Mouse (Mus musculus) heart, embryonic 12.5 days (tissue): ENCODE results near the gene Prc1. TPM values are rescaled to one million over a fixed set of nuclear protein-coding genes. Genes with fewer than 3 reads are reported as not detected.

Experiments
- ATAC-seq: fragments of 200-750 bp; cut with Nextera tagmentation; 2 replicates; pipeline ENCODE4 v1.8.0; 2017; ENCODE audit warnings: moderate TSS enrichment, moderate library complexity; ENCODE audit not compliant: insufficient number of reproducible peaks, low FRiP score
- H3K27ac ChIP-seq: fragments of 300-500 bp; sonication (generic); 2 replicates; pipeline ENCODE4 v1.5.1; 2016; ENCODE audit warnings: mild to moderate bottlenecking, moderate library complexity; ENCODE audit not compliant: poor library complexity, severe bottlenecking
- H3K27me3 ChIP-seq: fragments of 300-500 bp; sonication (generic); replicated peaks from 2 replicates; pipeline ENCODE4 v1.6.1; 2016; ENCODE audit warnings: mild to moderate bottlenecking, moderate library complexity
- H3K36me3 ChIP-seq: fragments of 300-500 bp; sonication (generic); 2 replicates; pipeline ENCODE4 v1.6.1; 2016; ENCODE audit warnings: mild to moderate bottlenecking, moderate library complexity
- H3K4me1 ChIP-seq: fragments of 300-500 bp; sonication (generic); replicated peaks from 2 replicates; pipeline ENCODE4 v1.6.1; 2016; ENCODE audit warnings: mild to moderate bottlenecking
- H3K4me2 ChIP-seq: fragments of 300-500 bp; sonication (generic); 2 replicates; pipeline ENCODE4 v1.6.1; 2016; ENCODE audit warnings: mild to moderate bottlenecking, moderate library complexity
- H3K4me3 ChIP-seq: fragments of 300-500 bp; sonication (generic); 2 replicates; pipeline ENCODE4 v1.5.1; 2016; ENCODE audit warnings: mild to moderate bottlenecking
- H3K9ac ChIP-seq: fragments of 300-500 bp; sonication (generic); 2 replicates; pipeline ENCODE4 v1.6.1; 2016; ENCODE audit warnings: mild to moderate bottlenecking, moderate library complexity
- H3K9me3 ChIP-seq: fragments of 300-500 bp; sonication (generic); replicated peaks from 2 replicates; pipeline ENCODE4 v1.6.1; 2016; ENCODE audit warnings: mild to moderate bottlenecking, moderate library complexity
- WGBS: fragments of 180-500 bp; shearing (Covaris S2); methylation state at CpG from one replicate; pipeline ENCODE4 v1.1.7; 2016; 5-methylcytosine and 5-hydroxymethylcytosine counted together
- polyA plus RNA-seq: library from polyadenylated mRNA; unstranded; fragments of >200 nt; fragmentation: Nextera tagmentation; extraction: Ambion mirVana; gene quantifications from 2 replicates; pipeline ENCODE4 v1.2.1, GENCODE M21; 2016

Gene Prc1
- polyA plus RNA-seq, result 137 and 152 TPM in 2 replicates

- peaks cover 28% of the 10 kb centered on the region for H3K36me3 ChIP-seq
- peak within 1 kb of the TSS; percentile 87 for H3K9ac ChIP-seq
- peak within 1 kb of the TSS; percentile 93 for H3K4me3 ChIP-seq
- H3K27ac ChIP-seq, result peak within 1 kb of the TSS; percentile 83
- peak within 1 kb of the TSS; percentile 79 for H3K4me2 ChIP-seq
- no peaks in the 10 kb centered on the region for H3K27me3 ChIP-seq
- H3K9me3 ChIP-seq, result no peaks in the 10 kb centered on the region; the same call in 1 of the 2 replicates
- WGBS, result under 1% methylated on average over 52 of the region's 52 CpGs
- H3K4me1 ChIP-seq, result peaks cover 19% of the 10 kb centered on the region
- ATAC-seq, result peak; percentile 99
These were observed at the start of gene Prc1 for GRCm38 (mm10) chr7:80294062-80294763. Prc1 (plus strand) TSS chr7:80294450.

- Histone ChIP-seq H3K27ac (no peak overlapping the region), H3K4me3 (no peak overlapping the region), H3K36me3 (peaks cover 10% of the 10 kb centered on the region), H3K9me3 (no peaks in the 10 kb centered on the region), H3K9ac (no peak overlapping the region), H3K4me2 (no peak overlapping the region), H3K4me1 (peaks cover 5% of the 10 kb centered on the region; the same call in 1 of the 2 replicates), H3K27me3 (no peaks in the 10 kb centered on the region)
- 86% methylated on average over 4 of the region's 4 CpGs for WGBS
- no peak for ATAC-seq
These were observed 49.4 kb upstream of the Prc1 start for GRCm38 (mm10) chr7:80244851-80245250.

- H3K9ac ChIP-seq, result peak within 1 kb of the TSS; percentile 82
- H3K4me3 ChIP-seq, result peak within 1 kb of the TSS; percentile 70
- H3K27ac ChIP-seq, result peak within 1 kb of the TSS; percentile 84
- 0 out of 2 replicates have a peak, but pooled peaks cover 2% of the 10 kb centered on the region for H3K36me3 ChIP-seq
- H3K4me2 ChIP-seq, result peak within 1 kb of the TSS; percentile 76
- H3K9me3 ChIP-seq, result no peaks in the 10 kb centered on the region
- WGBS, result under 1% methylated on average over 48 of the region's 48 CpGs
- no peaks in the 10 kb centered on the region for H3K27me3 ChIP-seq
- ATAC-seq, result peak; percentile 99
- H3K4me1 ChIP-seq, result peaks cover 5% of the 10 kb centered on the region; the same call in 1 of the 2 replicates
These were observed 48.0 kb upstream of the Prc1 start, which contains the start of gene Ttll13 for GRCm38 (mm10) chr7:80246148-80246721. Ttll13 (plus strand) TSS chr7:80246376.

GRCm38 (mm10) chr7:80246859-80247258, 47.4 kb upstream of the Prc1 start:
- H3K27me3 ChIP-seq, result no peaks in the 10 kb centered on the region
- no peak overlapping the region for H3K9ac ChIP-seq
- peaks cover 5% of the 10 kb centered on the region; the same call in 1 of the 2 replicates for H3K4me1 ChIP-seq
- H3K27ac ChIP-seq, result peak overlapping the region; percentile 84
- no peaks in the 10 kb centered on the region for H3K36me3 ChIP-seq
- peak overlapping the region; percentile 70 for H3K4me3 ChIP-seq
- WGBS, result 21% methylated on average over 7 of the region's 7 CpGs
- ATAC-seq, result 0 out of 2 replicates have a peak, but pooled peaks have one; percentile 20
- H3K9me3 ChIP-seq, result no peaks in the 10 kb centered on the region
- peak overlapping the region; percentile 76 for H3K4me2 ChIP-seq

- no peak overlapping the region for H3K27ac ChIP-seq
- 76% methylated on average over 7 of the region's 7 CpGs for WGBS
- peaks cover 19% of the 10 kb centered on the region; the same call in 1 of the 2 replicates for H3K27me3 ChIP-seq
- H3K4me1 ChIP-seq, result no peaks in the 10 kb centered on the region
- no peak for ATAC-seq
- no peak overlapping the region for H3K4me2 ChIP-seq
- H3K4me3 ChIP-seq, result no peak overlapping the region
- H3K36me3 ChIP-seq, result no peaks in the 10 kb centered on the region
- H3K9me3 ChIP-seq, result no peaks in the 10 kb centered on the region
- no peak overlapping the region for H3K9ac ChIP-seq
These were observed 41.8 kb upstream of the Prc1 start for GRCm38 (mm10) chr7:80252437-80252836.

GRCm38 (mm10) chr7:80252886-80253285, 41.4 kb upstream of the Prc1 start:
- Histone ChIP-seq H3K9ac (no peak overlapping the region), H3K4me1 (no peaks in the 10 kb centered on the region), H3K4me3 (no peak overlapping the region), H3K27me3 (peaks cover 22% of the 10 kb centered on the region; the same call in 1 of the 2 replicates), H3K9me3 (no peaks in the 10 kb centered on the region), H3K4me2 (no peak overlapping the region), H3K27ac (no peak overlapping the region), H3K36me3 (no peaks in the 10 kb centered on the region)
- WGBS, result 63% methylated on average over 11 of the region's 11 CpGs
- ATAC-seq, result no peak

- 60% methylated on average over 2 of the region's 2 CpGs for WGBS
- Histone ChIP-seq H3K4me1 (no peaks in the 10 kb centered on the region), H3K9ac (no peak overlapping the region), H3K4me2 (no peak overlapping the region), H3K27ac (no peak overlapping the region), H3K9me3 (no peaks in the 10 kb centered on the region), H3K27me3 (peaks cover 45% of the 10 kb centered on the region), H3K36me3 (no peaks in the 10 kb centered on the region), H3K4me3 (no peak overlapping the region)
- no peak for ATAC-seq
These were observed 38.3 kb upstream of the Prc1 start for GRCm38 (mm10) chr7:80255981-80256380.

GRCm38 (mm10) chr7:80257706-80258105, 36.5 kb upstream of the Prc1 start:
- Histone ChIP-seq H3K4me3 (no peak overlapping the region), H3K9ac (no peak overlapping the region), H3K4me1 (peaks cover 8% of the 10 kb centered on the region), H3K9me3 (no peaks in the 10 kb centered on the region), H3K27ac (no peak overlapping the region), H3K36me3 (no peaks in the 10 kb centered on the region), H3K4me2 (no peak overlapping the region), H3K27me3 (peaks cover 45% of the 10 kb centered on the region)
- 51% methylated on average over 2 of the region's 2 CpGs for WGBS
- ATAC-seq, result no peak

- Histone ChIP-seq H3K36me3 (peaks cover 18% of the 10 kb centered on the region), H3K4me1 (peaks cover 8% of the 10 kb centered on the region), H3K4me3 (peak within 1 kb of the TSS; percentile 65), H3K27me3 (peaks cover 36% of the 10 kb centered on the region), H3K4me2 (peak within 1 kb of the TSS; percentile 91), H3K9me3 (no peaks in the 10 kb centered on the region), H3K9ac (peak within 1 kb of the TSS; percentile 80), H3K27ac (peak within 1 kb of the TSS; percentile 56)
- 25% methylated on average over 40 of the region's 40 CpGs for WGBS
- peak; percentile 89 for ATAC-seq
These were observed 33.5 kb upstream of the Prc1 start, which contains the start of gene Ngrn for GRCm38 (mm10) chr7:80260625-80261371. Ngrn (plus strand) TSS chr7:80261215.

GRCm38 (mm10) chr7:80261372-80261990, 32.8 kb upstream of the Prc1 start:
- peak; percentile 62 for ATAC-seq
- Histone ChIP-seq H3K9ac (peak overlapping the region; percentile 80), H3K4me1 (peaks cover 8% of the 10 kb centered on the region), H3K4me2 (peak overlapping the region; percentile 91), H3K27ac (peak overlapping the region; percentile 56), H3K4me3 (peak overlapping the region; percentile 65), H3K27me3 (peaks cover 35% of the 10 kb centered on the region), H3K9me3 (no peaks in the 10 kb centered on the region), H3K36me3 (peaks cover 24% of the 10 kb centered on the region)
- WGBS, result 1% methylated on average over 32 of the region's 32 CpGs
